Mouse (Mus musculus) left cerebral cortex, adult 6 months (tissue): ENCODE data around the gene Ahsa2. TPM values are rescaled to one million over a fixed set of nuclear protein-coding genes. Genes with fewer than 3 reads are reported as not detected.

ENCODE experiments used
- long read RNA-seq, 2 experiments: library from polyadenylated mRNA; unstranded; transcript quantifications; one replicate each; pipeline ENCODE4 v2.0.0; 2019 to 2020
- polyA plus RNA-seq: library from polyadenylated mRNA; unstranded; fragments of <200 nt; fragmentation: Nextera tagmentation; gene quantifications from 2 replicates; pipeline ENCODE4 v1.2.3, GENCODE M21; 2021

Ahsa2 gene
- polyA plus RNA-seq: 11.0 and 13.4 TPM in 2 replicates
- long read RNA-seq, experiment 1, transcript Ahsa2-201 (9 exons, 3,023 nt): major isoform, 33 of 54 reads
- long read RNA-seq, experiment 1, partial matches to known transcripts: 4 of 54 reads
- long read RNA-seq, experiment 1, other reads (novel, unspliced or antisense): 14 of 54 reads
- long read RNA-seq, experiment 2, transcript Ahsa2-201 (9 exons, 3,023 nt): major isoform, 15 of 26 reads
- long read RNA-seq, experiment 2, transcript Ahsa2-202 (9 exons, 3,583 nt): minor isoform, 5 of 26 reads
- long read RNA-seq, experiment 2, partial matches to known transcripts: 1 of 26 reads
- long read RNA-seq, experiment 2, other reads (novel, unspliced or antisense): 5 of 26 reads

DNA sequence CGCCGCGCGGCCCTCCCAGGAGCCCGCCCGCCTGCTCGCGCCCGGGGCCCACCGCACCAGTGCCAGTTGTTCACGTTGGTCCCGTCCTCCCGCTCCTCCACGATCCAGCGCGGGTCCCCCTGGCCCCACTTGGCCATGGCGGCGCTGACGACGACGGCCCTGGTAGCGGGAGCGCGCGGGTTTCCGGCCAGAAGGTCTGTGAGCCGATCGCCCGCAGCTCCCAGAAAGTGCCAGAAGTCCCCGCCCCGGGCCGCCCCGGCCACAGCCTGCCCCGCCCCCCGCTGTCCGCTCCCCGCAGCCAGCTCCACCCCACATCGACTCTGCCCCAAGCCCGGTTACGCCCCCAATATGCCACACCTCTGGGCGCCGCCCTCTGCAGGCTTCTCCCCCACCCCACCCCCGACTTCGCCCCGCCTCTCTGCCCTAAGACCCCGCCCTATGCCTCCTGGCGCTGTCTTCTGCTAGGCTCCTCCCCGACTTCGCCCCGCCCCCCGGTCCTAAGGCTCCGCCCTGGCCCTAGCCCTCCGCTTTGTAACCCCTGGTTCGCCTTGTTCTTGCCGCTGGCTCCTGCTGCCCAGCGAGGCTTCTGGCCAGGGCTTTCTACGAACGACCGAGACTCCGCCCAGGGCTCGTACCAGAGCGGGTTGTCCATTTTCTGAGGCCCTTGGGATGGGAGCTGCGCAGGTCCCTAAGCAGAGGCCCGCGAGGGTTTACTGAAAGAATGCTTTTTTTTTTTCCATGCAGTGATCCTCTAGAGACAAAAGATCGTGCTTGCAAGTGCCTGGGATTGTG lies at the start of gene Ahsa2:
Gene Ahsa2, minus strand, starts transcription at position 313 of the 792 bp plus-strand sequence.

DNA sequence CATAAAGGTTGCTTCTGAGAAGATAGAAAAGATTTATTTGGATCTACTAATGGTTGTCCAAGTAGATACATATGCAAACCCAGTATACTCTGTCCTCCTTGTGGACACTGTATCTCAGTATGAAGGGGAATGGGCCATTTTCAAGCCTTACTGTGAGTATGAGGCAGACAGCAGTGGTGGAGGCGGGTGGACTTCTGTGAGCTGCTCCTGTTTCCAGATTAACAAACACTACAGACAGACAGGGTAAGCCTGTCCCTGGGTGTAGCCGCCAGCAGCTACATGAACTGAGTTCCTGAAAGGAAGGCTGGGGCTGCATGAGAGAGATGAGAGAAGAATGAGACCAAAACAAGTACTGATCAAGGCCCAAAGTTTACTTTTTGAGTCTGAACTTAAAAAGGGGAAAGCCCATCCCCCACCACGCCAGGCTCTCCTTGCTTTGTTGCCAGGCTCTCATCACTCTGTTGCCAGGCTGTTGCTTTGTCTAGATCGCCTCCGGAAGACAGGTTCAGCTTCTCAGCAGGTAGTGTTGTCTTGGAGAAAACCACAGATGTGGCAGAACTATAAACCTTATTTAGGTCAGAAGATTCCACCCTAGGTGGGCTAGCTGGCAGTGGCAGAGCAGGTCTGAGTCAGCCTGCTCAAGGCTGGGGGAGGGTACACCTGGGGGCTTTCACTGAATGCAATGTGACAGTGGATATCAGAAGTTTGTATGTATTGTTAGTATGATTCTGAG lies 22.8 kb upstream of the Ahsa2 start, which contains the start of gene 1700093K21Rik:
Gene 1700093K21Rik, minus strand, starts transcription at position 683 of the 733 bp plus-strand sequence.

Other genes starting within 250 kb of the Ahsa2 start
- gene Xpo1, start 242.0 kb downstream of the Ahsa2 start, polyA plus RNA-seq: 7.5 and 9.8 TPM in 2 replicates
- gene Usp34, start 191.1 kb downstream of the Ahsa2 start, polyA plus RNA-seq: 10.1 and 12.5 TPM in 2 replicates
- gene 1700093K21Rik, start 23.1 kb upstream of the Ahsa2 start, polyA plus RNA-seq: not detected in 2 replicates
- gene 0610010F05Rik, start 135.6 kb upstream of the Ahsa2 start, polyA plus RNA-seq: 19.9 and 22.7 TPM in 2 replicates
- gene Pus10, start 167.6 kb upstream of the Ahsa2 start, polyA plus RNA-seq: 2.4 and 2.5 TPM in 2 replicates
- gene Pex13, start 167.9 kb upstream of the Ahsa2 start, polyA plus RNA-seq: 21.6 and 29.6 TPM in 2 replicates